Mouse (Mus musculus): ENCODE data around the gene Igfbp5.

GRCm38 (mm10) chr1:72822893-72823292 is 51.8 kb downstream of the Igfbp5 start:
- TF ChIP-seq CTCF (IDR thresholded peaks at IDR 0.05; ENCODE audit: low read depth, low read length) (no peak), POLR2A (IDR thresholded peaks at IDR 0.05; ENCODE audit: insufficient read depth, low read length) (no peak)
